Mouse (Mus musculus) liver, embryonic 14.5 days (tissue): ENCODE data around the gene Trp53i11.

Experiments
- CTCF ChIP-seq: IDR thresholded peaks from 2 replicates; pipeline ENCODE4 v1.5.1; 2016; ENCODE audit warnings: antibody characterized with exemption, low read depth, control low read depth
- EP300 ChIP-seq: IDR thresholded peaks from 2 replicates; pipeline ENCODE4 v1.6.1; 2016; ENCODE audit warnings: antibody characterized with exemption, low read depth

GRCm38 (mm10) chr2:93202782-93203181 lies 15.4 kb downstream of the Trp53i11 start:
- TF ChIP-seq CTCF (no peak), EP300 (no peak)
